Mouse (Mus musculus) neutrophil, adult 59 days (primary cell): ENCODE measurements around the gene Usp24. TPM values are rescaled to one million over a fixed set of nuclear protein-coding genes. Genes with fewer than 3 reads are reported as not detected.

Experiments
- total RNA-seq, 2 experiments: library from RNA; stranded (reverse); gene quantifications; 1 replicate in 1 of 2; 2 replicates in 1 of 2; pipeline ENCODE4 v1.2.4; 2023

Gene Usp24
- 10 to 100 TPM; 22.3 to 22.9 TPM for total RNA-seq

DNA sequence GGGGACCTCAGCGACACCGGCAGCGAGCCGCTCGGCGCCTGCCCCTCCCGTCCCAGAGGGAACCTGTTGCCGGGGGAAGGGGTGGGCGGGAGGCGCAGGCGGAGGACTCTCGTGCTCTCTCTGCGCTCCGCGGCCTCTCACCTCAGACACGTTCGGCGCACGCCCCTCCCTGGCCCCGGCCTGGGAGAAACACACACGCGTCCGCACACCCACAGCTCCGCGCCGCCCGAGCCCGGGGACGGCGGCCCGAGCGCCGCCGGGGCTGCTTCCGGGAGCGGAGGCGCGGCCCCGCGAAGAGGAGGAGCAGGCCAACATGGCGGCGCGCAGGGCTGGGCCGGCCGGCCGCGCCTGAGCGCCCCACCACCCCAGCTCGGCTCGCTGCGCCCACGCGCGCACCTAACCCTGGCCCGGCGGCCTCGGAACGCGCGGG lies at the start of gene Usp24:
Gene Usp24, plus strand, starts transcription at position 293 of the 430 bp plus-strand sequence.

Other genes starting within 250 kb of the Usp24 start
- not detected for gene Pcsk9, start 148.1 kb downstream of the Usp24 start, total RNA-seq
- not detected for gene Bsnd, start 176.1 kb downstream of the Usp24 start, total RNA-seq
- gene Dhcr24, start 244.8 kb downstream of the Usp24 start, total RNA-seq = 1 to 10 TPM; 4.4 to 5.0 TPM